Mouse (Mus musculus): Measurements from ENCODE around the gene Rai1.

The Rai1 gene

DNA sequence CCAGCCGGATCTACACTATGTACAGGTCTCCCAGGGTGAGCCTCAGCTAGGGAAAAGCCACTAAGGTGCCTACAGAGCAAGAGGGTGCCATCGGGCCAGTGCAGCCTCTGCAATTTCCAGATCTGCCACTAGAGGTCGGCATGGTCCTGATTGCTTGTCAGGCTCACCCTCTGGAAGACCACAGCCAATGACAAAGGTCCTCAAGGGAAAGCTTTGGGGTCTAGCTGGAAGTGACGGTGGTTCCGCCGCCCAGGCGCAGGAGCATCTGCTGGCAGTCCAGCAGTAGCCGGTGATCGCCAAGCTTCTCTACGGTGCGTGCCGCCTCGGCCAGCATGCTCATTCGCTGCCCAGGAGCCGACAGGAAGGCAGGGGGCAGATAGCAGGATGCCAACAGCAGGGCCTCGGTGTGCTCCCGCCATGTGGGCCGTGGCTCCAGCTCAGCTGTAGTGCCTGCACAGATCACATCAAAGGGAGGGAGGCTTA lies 94.9 kb downstream of the Rai1 start:
- 8% methylated on average over 18 of the region's 18 CpGs for WGBS

DNA sequence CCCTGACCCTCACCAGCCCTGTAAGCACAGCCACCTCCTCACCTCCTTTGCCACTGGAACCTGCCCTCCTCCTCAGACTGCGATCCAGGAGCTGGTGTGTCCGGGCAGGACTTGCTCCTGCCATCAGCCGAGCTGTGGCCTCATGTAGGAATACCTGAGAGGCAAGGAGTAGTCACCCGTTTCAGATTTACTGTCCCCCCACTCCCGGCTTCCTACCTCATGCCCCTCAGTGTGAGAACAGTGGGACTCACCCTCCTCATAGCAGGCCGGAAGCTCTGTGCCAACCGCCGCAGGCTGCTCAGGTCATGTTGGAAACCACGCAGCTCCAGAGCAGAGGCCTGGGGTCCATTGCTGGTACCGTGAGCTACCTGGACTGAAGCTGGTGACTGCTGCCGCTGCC lies 95.6 kb downstream of the Rai1 start:
- WGBS = 85% methylated on average over 11 of the region's 11 CpGs

- WGBS = 84% methylated on average over 26 of the region's 26 CpGs
Measured at GRCm38 (mm10) chr11:60202710-60203638, 98.2 kb downstream of the Rai1 start.

DNA sequence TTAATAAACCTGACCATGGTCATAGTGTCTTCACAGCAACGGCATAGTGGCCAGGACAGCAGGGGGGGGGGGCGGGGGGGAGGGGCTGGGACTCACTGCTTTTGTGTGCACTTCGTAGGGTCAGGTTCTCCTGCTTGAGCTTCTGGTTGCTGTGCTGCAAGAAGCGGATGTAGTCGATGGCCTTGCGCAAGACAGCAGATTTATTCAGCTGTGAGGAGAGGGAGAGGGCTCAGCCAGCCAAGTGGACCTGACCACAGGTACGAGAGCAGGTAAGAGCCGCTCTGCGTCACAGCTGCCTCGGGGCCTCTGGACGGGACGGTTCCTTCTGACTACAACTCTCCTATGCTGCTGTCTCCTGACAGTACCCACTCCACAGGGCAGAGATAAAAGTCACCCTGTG lies 100.2 kb downstream of the Rai1 start:
- WGBS = 83% methylated on average over 12 of the region's 12 CpGs

GRCm38 (mm10) chr11:60206207-60206606 lies 101.4 kb downstream of the Rai1 start:
- 74% methylated on average over 5 of the region's 5 CpGs for WGBS

DNA sequence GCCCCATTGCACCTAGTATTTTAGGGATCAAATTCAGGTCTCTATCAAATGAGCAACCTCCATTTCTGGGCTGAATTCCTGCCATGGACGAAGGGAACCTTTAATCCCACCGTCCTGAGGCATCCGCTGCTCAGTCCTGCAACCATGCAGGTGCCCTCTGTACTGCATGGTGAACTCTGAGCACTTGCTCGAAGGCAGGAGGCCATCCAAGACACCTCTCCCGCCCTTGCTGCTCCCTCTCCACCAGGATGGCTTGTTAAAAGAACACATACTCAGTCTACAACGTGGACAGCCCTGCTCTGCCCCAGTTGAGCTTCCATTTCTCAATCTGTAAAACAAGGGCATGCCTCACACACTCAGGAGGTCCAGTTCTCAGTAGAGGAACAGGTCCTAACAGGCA lies 103.4 kb downstream of the Rai1 start:
- 55% methylated on average over 6 of the region's 6 CpGs for WGBS

DNA sequence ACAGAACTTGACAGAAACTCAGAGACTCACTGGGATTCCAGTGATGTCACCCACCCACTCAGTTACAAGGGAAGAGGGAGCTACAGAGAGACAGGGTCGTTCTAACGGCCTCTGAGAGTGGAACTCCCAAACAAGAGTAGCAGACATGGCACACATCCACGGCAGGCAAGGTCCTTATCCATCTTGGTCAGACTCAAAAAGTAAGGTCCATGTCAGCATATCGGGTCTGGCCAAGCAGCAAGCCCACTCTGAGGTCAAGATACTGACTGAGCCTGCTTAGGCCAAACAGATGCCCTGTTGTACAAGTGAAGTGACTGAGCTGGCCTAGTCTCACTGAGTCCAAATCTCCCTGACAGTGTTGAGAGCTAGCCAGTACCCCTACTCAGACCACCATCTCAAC lies 103.9 kb downstream of the Rai1 start:
- WGBS = 51% methylated on average over 4 of the region's 4 CpGs

DNA sequence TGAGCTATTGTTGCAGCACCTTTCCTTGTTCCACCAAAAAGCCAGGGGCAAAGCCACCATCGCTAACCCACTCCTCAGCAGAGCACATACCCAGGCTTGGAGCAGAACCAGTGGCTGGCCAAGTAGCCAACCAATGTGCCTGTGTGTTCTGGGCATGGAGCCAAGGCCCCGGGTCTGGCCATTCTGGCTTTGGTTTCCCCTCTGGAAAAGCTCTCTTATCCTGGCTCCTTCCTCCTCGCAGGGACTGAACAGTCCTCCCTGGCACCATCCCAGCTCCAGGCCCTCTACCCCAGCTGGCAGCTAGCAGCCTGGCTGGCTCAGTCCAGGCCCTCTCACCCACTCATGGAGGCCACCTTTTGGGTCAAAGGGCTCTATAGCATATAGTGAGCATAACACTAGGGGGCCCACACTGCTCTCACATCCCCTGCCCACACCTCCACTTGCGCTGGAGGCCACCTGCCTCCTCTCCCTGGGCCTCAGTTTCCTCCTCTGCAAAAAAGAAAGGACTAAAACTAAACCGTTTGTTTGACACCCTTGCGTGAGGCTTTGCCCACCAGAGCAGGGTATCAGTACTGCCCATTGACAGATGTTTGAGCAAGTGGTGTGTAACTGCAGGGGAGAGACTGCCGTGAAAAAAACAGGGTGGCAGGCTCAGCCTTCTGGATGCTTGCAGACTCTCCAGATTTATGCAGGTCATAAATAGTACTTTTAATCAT lies 104.6 kb downstream of the Rai1 start:
- WGBS = 35% methylated on average over 7 of the region's 7 CpGs

DNA sequence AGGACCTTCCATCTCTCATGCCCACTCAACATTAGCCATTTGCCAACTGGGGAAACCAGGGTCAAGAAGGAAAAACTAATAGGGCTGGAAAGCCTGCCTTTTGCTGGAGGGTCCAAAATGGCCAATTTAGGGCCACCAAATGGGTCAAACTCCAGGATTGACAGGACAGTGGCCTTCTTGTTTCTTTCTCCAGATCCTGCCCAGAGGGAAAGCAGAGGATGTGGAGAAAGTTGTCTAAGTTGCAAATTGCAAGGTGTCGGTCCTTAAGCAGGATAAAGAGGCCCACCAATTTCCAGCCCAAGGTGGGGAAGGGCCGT lies 105.1 kb downstream of the Rai1 start:
- 37% methylated on average over 2 of the region's 2 CpGs for WGBS

DNA sequence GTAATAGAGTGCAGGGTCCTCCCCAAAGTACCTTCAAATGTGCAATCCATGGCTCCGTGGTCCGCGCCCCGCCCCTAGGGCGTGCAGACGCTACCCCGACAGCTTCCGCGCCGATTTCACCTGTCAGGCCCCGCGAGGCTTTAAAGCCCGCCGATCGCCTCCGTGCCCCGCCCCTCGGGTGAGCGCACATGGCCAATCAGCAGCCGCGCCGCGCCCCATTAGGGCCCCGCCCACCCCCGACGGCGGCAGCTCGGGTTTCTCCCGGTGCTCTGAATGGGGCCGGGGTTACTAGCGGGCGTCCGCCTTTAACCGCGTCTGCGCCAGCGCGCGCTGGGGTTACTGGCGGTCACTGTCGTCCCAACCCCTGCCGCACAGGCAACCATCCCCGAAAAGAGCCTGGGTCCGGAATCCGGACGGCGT lies 105.5 kb downstream of the Rai1 start:
- 2% methylated on average over 47 of the region's 47 CpGs for whole genome bisulfite sequencing

DNA sequence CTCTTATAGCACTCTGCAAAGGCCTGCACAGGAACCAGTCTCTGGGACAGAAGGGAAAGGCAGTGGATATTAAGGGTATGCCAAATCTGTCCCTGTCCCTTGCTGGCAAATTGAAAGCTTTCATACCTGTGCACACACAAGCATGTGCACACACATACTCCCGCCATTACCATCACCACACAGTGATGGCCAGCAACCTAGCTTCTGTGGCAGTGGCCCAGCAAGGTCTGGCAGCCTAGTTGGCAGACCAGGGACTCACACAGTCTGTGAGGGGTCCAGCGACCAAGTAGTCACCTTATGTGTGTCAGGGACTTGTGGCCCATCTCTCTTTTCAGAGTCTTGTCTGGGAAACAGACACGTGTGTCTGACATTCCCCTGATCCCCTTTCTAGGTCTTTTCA lies 106.3 kb downstream of the Rai1 start:
- 85% methylated on average over 3 of the region's 3 CpGs for WGBS

DNA sequence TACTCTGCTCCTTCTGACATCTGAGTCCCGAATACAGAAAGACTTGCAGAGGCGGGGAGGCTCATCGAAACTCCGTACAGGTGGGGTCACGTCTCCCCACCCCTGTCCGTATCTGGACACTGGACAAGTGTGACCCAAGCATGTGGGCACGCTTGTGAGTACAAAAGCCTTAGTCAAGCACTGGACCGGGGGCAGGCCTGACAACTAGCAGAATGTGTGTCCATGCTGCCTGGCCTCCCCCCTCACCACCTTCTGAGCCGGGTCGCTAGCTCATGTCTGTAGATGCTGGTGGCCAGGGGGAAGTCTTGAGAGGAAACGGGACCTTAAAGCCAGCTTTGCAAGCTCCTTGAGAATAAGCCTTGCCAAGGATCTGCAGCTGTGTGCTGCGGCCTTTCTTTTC lies 106.9 kb downstream of the Rai1 start:
- 75% methylated on average over 12 of the region's 12 CpGs for WGBS

DNA sequence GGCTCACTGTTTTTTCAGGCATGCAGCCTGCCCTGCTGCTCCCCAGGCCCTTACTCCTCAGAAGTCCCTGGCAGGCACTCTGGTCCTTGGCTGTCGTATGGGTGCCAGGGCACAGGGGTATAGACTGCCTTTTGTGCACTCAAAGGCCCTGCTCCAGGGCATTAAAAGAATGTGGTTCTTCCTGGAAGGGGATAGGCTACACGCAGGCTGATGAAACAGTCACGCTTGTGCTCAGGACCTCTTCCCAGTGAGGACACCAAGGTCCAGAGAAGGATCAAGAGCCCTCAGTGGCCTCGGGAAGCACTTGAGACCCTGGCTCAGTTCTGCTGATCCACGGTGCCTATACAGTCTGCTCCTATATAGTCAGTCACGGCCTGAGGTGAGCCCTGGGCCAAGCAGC lies 108.5 kb downstream of the Rai1 start:
- 74% methylated on average over 6 of the region's 6 CpGs for WGBS

DNA sequence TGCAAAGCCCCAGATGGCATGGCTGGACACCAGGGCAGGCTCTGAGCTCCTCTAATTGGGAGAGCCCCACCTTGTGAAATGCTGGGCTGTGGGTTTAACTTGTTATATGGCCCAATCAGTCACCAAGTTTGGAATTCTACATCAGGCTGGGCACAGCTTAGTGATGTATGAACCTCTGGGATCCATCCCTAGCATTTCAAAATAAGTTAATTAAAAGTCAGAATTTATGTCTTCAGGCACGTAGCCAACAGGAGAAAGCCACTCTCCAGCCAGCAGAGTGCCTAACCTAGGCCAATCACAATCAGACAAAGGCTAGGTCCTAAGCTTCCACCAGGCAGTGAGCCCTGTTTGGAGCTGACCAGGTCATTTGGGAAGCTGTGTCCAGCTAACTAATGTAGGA lies 111.9 kb downstream of the Rai1 start:
- 88% methylated on average over 1 of the region's 1 CpGs for WGBS

DNA sequence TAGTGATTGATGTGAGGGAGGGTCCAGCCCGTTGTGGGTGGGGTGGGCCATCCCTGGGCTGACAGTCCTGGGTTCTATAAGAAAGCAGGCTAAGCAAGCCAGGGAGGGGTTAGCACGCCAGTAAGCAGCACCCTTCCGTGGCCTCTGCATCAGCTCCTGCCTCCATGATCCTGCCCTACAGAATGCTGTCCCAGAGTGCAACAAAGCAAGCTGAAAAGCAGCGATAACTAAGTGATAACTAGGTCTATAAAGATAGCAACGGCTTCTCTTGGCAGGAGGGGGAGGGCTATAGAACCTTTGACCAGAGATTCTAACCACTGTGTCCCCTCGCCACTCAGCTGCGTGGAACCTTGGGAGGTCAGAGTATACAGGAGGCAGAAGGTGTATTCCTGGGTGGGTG lies 112.7 kb downstream of the Rai1 start:
- WGBS = 93% methylated on average over 7 of the region's 7 CpGs

- WGBS = 27% methylated on average over 8 of the region's 8 CpGs
Measured at GRCm38 (mm10) chr11:60219609-60220008, 114.8 kb downstream of the Rai1 start.

GRCm38 (mm10) chr11:60220291-60220804 lies 115.5 kb downstream of the Rai1 start:
- WGBS = 2% methylated on average over 46 of the region's 46 CpGs

DNA sequence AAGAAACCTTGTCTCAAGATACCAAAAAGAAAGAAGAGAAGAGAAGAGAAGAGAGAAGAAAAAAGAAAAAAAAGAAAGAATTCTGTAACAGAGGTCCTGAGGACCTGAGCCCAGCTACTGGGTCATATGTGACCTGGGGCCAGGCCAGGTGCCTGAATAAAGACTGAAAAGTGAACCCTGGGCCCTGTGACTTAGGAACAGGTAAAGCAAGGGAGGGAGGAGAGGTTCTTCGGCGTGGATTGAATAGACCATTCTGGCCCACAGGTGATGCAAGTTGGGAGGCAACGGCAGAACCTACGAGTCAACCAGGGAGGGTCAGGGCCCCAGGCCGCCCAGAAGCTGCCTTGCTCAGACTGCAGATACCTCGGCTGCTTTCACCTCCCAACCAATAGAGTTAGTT lies 116.6 kb downstream of the Rai1 start:
- 96% methylated on average over 6 of the region's 6 CpGs for WGBS

DNA sequence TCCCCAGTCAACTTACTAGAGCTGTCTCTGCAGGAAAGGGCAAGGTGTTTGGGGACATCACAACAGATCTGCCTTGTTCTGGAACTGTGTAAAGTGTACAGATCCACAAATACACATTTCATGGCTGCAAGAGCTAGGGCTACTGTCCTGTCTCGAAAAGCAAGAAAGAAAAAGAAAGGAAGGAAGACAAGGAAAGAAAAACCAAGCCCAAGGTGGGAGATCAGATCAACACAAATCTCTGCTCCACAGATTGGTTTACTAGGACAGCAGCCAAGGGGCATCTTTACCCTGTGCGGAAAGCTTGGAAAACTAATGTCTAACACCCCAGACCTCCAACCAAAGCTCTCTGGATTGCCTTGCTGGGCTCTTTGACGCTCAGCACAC lies 117.3 kb downstream of the Rai1 start:
- whole genome bisulfite sequencing = 49% methylated on average over 3 of the region's 3 CpGs

DNA sequence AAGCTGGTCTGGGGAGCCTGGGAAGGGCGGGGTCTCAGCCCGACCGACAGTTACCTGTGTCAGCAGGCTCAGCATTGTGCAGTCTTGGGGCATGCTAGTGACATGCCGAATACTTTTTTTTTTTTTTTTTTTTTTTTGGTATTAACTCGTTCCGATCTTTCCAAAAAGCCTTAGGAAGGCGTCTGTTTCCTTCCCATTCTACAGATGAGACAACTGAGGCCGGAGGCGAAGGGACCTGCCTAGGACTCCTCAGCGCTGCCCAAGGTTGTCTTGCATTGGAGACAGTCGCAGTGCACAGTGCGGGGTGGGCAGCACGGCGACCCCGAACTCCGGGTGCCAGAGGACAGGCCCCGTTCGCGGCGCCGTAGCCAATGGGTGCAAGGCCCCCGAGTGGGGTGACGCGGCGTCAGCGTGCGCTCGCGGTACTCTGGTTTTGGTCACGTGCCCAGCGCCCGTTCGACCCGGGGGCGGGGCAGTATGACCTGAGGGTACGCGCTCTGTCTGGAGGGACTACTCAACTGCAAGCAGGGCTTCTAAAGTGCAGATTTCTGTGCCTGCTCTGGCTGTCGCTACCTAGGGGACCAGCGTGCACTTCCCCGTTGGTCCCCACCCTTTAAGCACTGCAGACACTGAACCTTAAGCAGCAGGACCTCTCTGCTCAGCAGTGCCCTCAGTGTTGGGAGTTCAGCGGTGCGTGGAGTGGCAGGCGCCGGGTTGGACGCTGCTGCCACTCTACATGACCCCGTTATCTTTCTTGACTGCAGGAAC lies 117.8 kb downstream of the Rai1 start, which contains the start of gene Srebf1:
TSS of gene Srebf1 (minus strand) at position 113 of the 768 bp plus-strand sequence.
- WGBS = 6% methylated on average over 46 of the region's 46 CpGs

DNA sequence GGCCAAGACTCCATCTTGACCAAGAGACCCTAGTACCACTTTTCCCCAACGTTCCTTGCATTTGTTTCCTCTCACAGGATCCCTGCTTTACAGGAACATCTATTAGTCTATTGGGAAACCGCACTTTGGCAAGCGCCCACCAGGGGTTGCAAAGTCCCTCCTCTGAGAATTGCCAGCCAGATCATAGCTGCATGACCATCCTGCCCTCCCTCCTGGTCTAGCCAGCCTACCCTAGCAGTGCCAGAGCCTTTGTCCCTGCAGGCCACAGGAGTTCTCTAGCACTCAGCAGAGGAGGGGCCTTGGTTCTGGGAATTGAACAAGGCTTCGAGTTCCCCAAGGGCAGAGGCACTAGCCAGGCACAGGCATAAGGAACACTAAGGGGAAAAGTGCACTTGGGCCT lies 119.9 kb downstream of the Rai1 start:
- 58% methylated on average over 4 of the region's 4 CpGs for WGBS

- WGBS = 81% methylated on average over 1 of the region's 1 CpGs
Measured at GRCm38 (mm10) chr11:60225874-60226273, 121.1 kb downstream of the Rai1 start.

Measured in cerebral cortex, adult 2 months (tissue).